Mouse (Mus musculus): Measurements from ENCODE around the gene Lrrc46.

DNA sequence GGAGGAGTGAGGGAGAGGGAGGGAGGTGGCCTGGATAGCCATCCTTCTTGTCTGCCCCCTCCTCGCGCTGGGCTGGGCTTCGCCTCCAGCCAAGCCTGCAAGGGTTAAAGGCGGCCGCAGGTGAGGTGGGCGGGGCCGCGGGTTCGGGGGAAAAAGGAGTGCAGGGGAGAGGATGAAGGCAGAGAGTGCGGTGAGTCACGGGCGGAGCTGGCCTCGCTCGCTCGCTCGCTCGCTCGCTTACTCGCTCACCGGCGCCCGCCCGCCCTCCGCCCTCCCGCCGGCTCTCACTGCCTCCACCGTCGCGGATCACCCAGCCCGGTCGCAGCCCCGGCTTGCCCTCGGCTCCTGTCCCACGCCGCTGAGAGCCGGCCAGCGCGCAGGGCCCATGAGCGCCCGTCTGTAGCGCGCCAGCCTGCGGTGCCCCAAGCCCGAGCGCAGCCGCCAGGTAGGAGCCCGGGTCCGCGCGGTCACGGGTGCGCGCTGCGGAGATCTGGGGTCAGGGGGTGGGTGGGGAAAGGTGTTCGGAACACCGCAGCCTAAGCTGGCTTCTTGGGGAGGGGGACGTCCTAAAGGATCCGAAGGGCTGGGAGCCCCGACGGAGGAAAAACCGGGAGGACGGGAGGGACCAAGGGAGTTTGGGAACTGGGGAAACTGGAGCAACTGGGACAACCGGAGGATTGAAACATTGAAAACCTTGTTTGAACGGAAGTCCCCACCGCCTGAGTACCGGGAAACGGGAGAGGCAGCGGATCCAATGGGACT lies 22.4 kb downstream of the Lrrc46 start:
- TF ChIP-seq CTCF (IDR thresholded peaks at IDR 0.05; ENCODE audit: low read depth) (no peak), EP300 (IDR thresholded peaks at IDR 0.05; ENCODE audit: low read depth) (no peak)

Measured in heart, postnatal 0 days (tissue).